Mouse (Mus musculus) bone marrow macrophage, adult 2 months (primary cell): ENCODE measurements at regions not wholly inside any gene's neighbourhood (a gene's known extent, or its start where the extent isn't known, plus 50 kb on each side); places are given as distances from the start of the nearest gene placed in this dataset.

Experiments used
- CTCF ChIP-seq: IDR thresholded peaks from 2 replicates; pipeline ENCODE4 v1.5.1; 2012; ENCODE audit warnings: low read depth, mild to moderate bottlenecking, low read length, moderate library complexity
- POLR2A ChIP-seq: IDR thresholded peaks from 2 replicates; pipeline ENCODE4 v1.6.1; 2012; ENCODE audit warnings: mild to moderate bottlenecking, low read depth, low read length, borderline replicate concordance

GRCm38 (mm10) chr9:113287397-113287796, 420.7 kb downstream of the Pdcd6ip start:
- TF ChIP-seq CTCF = no peak
- TF ChIP-seq POLR2A = no peak
